Mouse (Mus musculus): ENCODE data around the gene Rps6ka5.

- no peak for TF ChIP-seq POLR2A (IDR thresholded peaks at IDR 0.05; ENCODE audit: insufficient read length, low read depth)
- TF ChIP-seq TCF12 (IDR thresholded peaks at IDR 0.05; ENCODE audit: insufficient read depth, poor library complexity, severe bottlenecking): no peak
- TF ChIP-seq E2F4 (IDR thresholded peaks at IDR 0.05; ENCODE audit: insufficient read depth): no peak
- no peak for TF ChIP-seq USF1 (IDR thresholded peaks at IDR 0.05; ENCODE audit: low read depth)
- TF ChIP-seq CEBPB (IDR thresholded peaks at IDR 0.05; ENCODE audit: insufficient read depth, poor library complexity, severe bottlenecking): no peak
- TF ChIP-seq SRF (IDR thresholded peaks at IDR 0.05; ENCODE audit: control insufficient read depth, insufficient read length, low read depth): no peak
- TF ChIP-seq MYOD1 (IDR thresholded peaks at IDR 0.05; ENCODE audit: control insufficient read depth in 1 of 3, insufficient read length in 2 of 3, low read depth in 2 of 3): no peak
- no peak for TF ChIP-seq POLR2AphosphoS2 (IDR thresholded peaks at IDR 0.05; ENCODE audit: insufficient read length, low read depth)
- TF ChIP-seq MAX (IDR thresholded peaks at IDR 0.05; ENCODE audit: low read depth): no peak
Observed at GRCm38 (mm10) chr12:100635601-100636298, 91.0 kb downstream of the Rps6ka5 start.
